Mouse (Mus musculus) myocyte (in vitro differentiated cells): ENCODE data around the gene Scn10a.

ENCODE experiments used
- MAX ChIP-seq: IDR thresholded peaks from one replicate; pipeline ENCODE4 v1.6.1; 2011; ENCODE audit warnings: low read depth, mild to moderate bottlenecking, control low read depth
- MYOG ChIP-seq, 3 experiments: IDR thresholded peaks; one replicate each; pipeline ENCODE4 v1.6.1; 2011; ENCODE audit warnings: control low read depth in 2 of 3, low read depth in 2 of 3, mild to moderate bottlenecking in 2 of 3; ENCODE audit not compliant: insufficient read length in 2 of 3, control insufficient read depth in 1 of 3, insufficient read depth in 1 of 3
- POLR2A ChIP-seq: IDR thresholded peaks from one replicate; pipeline ENCODE4 v1.6.1; 2011; ENCODE audit warnings: low read depth, mild to moderate bottlenecking, control low read depth, moderate library complexity; ENCODE audit not compliant: insufficient read length
- POLR2AphosphoS2 ChIP-seq: IDR thresholded peaks from one replicate; pipeline ENCODE4 v1.6.1; 2011; ENCODE audit warnings: low read depth, control low read depth; ENCODE audit not compliant: insufficient read length
- REST ChIP-seq: IDR thresholded peaks from one replicate; pipeline ENCODE4 v1.6.1; 2011; ENCODE audit warnings: mild to moderate bottlenecking, control low read depth, moderate library complexity; ENCODE audit not compliant: insufficient read depth, insufficient read length
- SRF ChIP-seq: IDR thresholded peaks from one replicate; pipeline ENCODE4 v1.6.1; 2011; ENCODE audit warnings: low read depth; ENCODE audit not compliant: control insufficient read depth, insufficient read length
- TCF12 ChIP-seq: IDR thresholded peaks from one replicate; pipeline ENCODE4 v1.6.1; 2011; ENCODE audit warnings: mild to moderate bottlenecking, control low read depth; ENCODE audit not compliant: poor library complexity, insufficient read depth, severe bottlenecking
- TCF3 ChIP-seq: IDR thresholded peaks from one replicate; pipeline ENCODE4 v1.6.1; 2011; ENCODE audit warnings: low read depth, control low read depth; ENCODE audit not compliant: insufficient read length
- USF1 ChIP-seq: IDR thresholded peaks from one replicate; pipeline ENCODE4 v1.6.1; 2011; ENCODE audit warnings: low read depth, mild to moderate bottlenecking, control low read depth, moderate library complexity

GRCm38 (mm10) chr9:119614798-119615197, 104.3 kb downstream of the Scn10a start:
- TF ChIP-seq MAX (no peak), POLR2A (no peak), REST (no peak), POLR2AphosphoS2 (no peak), TCF12 (no peak), TCF3 (no peak), MYOG (IDR thresholded peaks at IDR 0.05; ENCODE audit: control insufficient read depth in 1 of 3, insufficient read depth in 1 of 3, insufficient read length in 2 of 3, low read depth in 2 of 3) (no peak), USF1 (no peak), SRF (no peak)
